Mouse (Mus musculus): ENCODE measurements around the gene Hist1h4f.
"Not testable (repeated sequence)": the region's sequence is repeated elsewhere in the genome, so short reads cannot be mapped to it uniquely, and the experiment has no call there.

Gene Hist1h4f

GRCm38 (mm10) chr13:23554925-23555838 is 3.7 kb upstream of the Hist1h4f start:
- peak; percentile 69 to 79 for DNase-seq (ENCODE audit: low spot score in 2 of 2)

GRCm38 (mm10) chr13:23554393-23554792 is 2.9 kb upstream of the Hist1h4f start:
- DNase-seq (ENCODE audit: low spot score in 2 of 2) = no peak

GRCm38 (mm10) chr13:23552962-23553361 is 1.5 kb upstream of the Hist1h4f start, which contains the start of gene Hist1h1d:
TSS of gene Hist1h1d (plus strand) at chr13:23553262.
- DNase-seq (ENCODE audit: low spot score in 2 of 2) = no peak

- DNase-seq (ENCODE audit: low spot score in 2 of 2) = no peak
Measured at GRCm38 (mm10) chr13:23551931-23552914, 775 bp upstream of the Hist1h4f start.

DNA sequence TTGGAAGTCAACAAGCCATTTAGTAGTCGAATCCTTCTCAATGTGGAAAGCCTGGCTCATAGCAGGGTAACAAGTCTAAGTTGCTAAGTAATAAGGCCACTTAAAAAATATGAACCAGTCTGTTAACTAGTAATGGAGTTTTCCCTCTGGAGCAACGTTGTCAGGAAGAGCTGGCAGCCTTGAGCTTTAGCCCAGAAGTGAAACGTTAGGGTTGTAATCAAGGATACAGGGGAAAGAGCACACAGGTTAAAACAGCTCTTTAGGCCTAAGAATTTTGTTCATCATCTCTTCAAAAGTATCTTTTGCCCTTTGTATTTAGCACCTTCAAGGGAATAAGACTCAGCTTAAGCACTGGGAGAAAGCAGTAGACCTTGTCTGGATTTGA is 695 bp downstream of the Hist1h4f start:
- no peak for DNase-seq (ENCODE audit: low spot score in 2 of 2)

GRCm38 (mm10) chr13:23546694-23547093 is 4.8 kb downstream of the Hist1h4f start:
- no peak for DNase-seq (ENCODE audit: low spot score in 2 of 2)

- not testable (repeated sequence) for DNase-seq (ENCODE audit: low spot score in 2 of 2)
Measured at GRCm38 (mm10) chr13:23544787-23545120, 6.7 kb downstream of the Hist1h4f start.

GRCm38 (mm10) chr13:23543965-23544786 is 7.3 kb downstream of the Hist1h4f start, which contains the start of gene Hist1h3f:
TSS of gene Hist1h3f (plus strand) at chr13:23544052.
- peak; percentile 61 to 63 for DNase-seq (ENCODE audit: low spot score in 2 of 2)

GRCm38 (mm10) chr13:23542999-23543607 is 8.3 kb downstream of the Hist1h4f start, which contains the start of gene Hist1h2bh:
TSS of gene Hist1h2bh (minus strand) at chr13:23543392.
- peak; percentile 45 to 57 for DNase-seq (ENCODE audit: low spot score in 2 of 2)

DNA sequence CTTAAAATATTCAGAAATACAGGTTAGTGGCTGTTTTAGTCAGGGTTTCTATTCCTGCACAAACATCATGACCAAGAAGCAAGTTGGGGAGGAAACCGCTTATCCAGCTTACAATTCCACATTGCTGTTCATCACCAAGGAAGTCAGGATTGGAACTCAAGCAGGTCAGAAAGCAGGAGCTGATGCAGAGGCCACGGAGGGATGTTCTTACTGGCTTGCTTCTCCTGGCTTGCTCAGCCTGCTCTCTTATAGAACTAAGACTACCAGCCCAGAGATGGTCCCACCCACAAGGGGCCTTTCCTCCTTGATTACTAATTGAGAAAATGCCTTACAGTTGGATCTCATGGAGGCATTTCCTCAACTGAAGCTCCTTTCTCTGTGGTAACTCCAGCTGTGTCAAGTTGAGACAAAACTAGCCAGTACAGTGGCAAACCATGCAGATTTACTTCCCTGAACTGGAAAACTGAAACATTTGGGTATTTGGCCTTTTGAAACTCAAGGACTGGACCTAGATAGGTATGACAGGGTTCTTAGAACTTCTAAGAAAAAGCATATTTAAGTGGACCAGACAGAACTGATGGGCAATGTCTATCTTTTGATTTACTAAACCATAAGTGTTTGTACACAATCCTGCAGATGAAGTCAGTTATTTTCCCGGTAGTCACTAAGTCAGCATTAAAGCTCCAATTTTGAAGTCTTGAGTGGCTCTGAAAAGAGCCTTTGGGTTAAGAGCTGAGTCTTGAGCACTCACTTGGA is 9.0 kb downstream of the Hist1h4f start:
- DNase-seq (ENCODE audit: low spot score in 2 of 2) = not testable (repeated sequence)

GRCm38 (mm10) chr13:23541497-23541896 is 10.0 kb downstream of the Hist1h4f start:
- DNase-seq (ENCODE audit: low spot score in 2 of 2) = no peak

- DNase-seq (ENCODE audit: low spot score in 2 of 2) = not testable (repeated sequence)
Measured at GRCm38 (mm10) chr13:23539821-23540220, 11.6 kb downstream of the Hist1h4f start.

DNA sequence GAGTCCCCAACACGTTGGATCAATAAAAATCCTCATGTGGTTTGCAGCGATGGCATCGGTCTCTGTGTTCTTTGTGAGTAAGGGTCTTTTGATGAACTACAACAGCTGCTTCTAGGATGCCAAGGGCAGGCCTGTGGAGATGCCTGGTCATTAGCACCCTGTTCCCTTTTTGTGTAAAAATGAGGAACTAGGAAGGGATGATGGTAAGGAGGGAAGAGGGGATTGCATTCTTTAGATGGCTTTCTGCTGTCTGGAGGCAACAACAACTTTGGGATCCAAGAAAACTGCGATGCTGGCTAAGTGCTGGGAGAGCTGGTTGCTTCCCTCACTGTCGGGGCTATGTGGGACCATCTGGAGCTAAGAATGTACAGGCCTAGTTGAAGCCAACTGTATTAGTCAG is 13.2 kb downstream of the Hist1h4f start:
- no peak for DNase-seq (ENCODE audit: low spot score in 2 of 2)

- DNase-seq (ENCODE audit: low spot score in 2 of 2) = no peak
Measured at GRCm38 (mm10) chr13:23537006-23537710, 14.3 kb downstream of the Hist1h4f start.

- DNase-seq (ENCODE audit: low spot score in 2 of 2) = no peak
Measured at GRCm38 (mm10) chr13:23536076-23536822, 15.2 kb downstream of the Hist1h4f start.

- DNase-seq (ENCODE audit: low spot score in 2 of 2) = peak; percentile 77 to 81
Measured at GRCm38 (mm10) chr13:23535137-23536075, 16.0 kb downstream of the Hist1h4f start, which contains the start of gene Hist1h3g. TSS of gene Hist1h3g (plus strand) at chr13:23535422.

- no peak for DNase-seq (ENCODE audit: low spot score in 2 of 2)
Measured at GRCm38 (mm10) chr13:23534368-23535131, 16.9 kb downstream of the Hist1h4f start.
